Mouse (Mus musculus) WW6 (cell line): ENCODE measurements around the gene Olfr204.
"Not testable (repeated sequence)": the region's sequence is repeated elsewhere in the genome, so short reads cannot be mapped to it uniquely, and the experiment has no call there.

ENCODE experiments used
- DNase-seq: peaks from one replicate; pipeline ENCODE4 v3.0.0-alpha.2; 2013; ENCODE audit warnings: low read depth, low spot score

Olfr204 gene

DNA sequence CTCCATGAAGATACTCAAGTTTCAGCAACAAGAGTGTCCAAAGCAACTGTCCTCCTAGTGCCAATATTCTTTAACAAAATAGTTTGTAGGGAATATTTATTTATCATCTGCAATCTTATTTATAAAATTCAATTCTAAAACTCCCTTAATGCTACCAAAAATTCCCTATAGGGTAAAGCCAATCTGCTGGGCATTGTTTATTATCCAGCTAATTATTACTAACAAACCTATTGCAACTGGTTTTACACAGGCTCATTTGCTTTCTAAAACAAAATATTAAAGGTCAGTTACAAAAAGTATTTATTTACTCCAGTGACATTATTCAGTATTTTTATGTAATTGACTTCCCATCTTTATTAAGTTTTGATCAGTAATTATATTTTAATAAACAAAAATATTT lies at the start of gene Olfr204:
Olfr204 (minus strand) TSS at position 101 of the 400 bp plus-strand sequence.
- no peak for DNase-seq

DNA sequence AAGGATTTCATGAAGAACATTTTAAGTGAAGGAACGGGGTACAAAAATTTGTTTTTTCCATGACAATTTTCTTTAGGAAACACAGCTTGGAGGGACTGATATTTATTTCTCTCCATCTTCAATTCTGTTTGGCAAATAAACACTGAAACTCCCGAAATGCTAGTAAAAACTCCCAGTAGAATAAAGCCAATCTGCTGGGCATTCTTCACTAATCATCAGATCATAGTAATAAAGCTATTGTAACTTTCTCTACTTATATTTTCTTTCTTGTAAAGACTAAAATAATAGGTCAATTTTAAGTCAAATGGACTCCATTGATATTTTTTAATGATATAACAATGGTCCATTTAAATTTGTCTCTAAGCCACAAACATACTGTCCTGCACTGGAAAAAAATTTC lies 45.8 kb upstream of the Olfr204 start, which contains the start of gene Olfr209:
Olfr209 (minus strand) TSS at position 101 of the 400 bp plus-strand sequence.
- no peak for DNase-seq

DNA sequence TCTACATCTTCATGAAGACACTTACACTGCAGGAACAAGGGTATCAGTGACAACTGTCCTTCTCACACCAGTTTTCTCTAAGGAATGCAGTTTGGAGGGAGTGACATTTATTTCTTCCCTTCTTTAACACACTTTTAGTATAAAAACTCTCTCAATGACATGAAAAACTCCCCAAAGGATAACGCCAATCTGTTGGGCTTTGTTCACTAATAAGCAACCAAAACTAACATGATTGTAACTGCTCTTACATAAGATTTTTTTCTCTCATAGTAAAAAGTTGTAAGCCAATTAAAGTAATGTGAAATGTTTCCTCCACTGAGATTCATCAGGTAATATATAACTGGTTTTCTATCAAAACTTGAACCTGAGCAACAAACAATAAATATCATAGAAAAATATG lies 31.1 kb upstream of the Olfr204 start, which contains the start of gene Olfr206:
Olfr206 (minus strand) TSS at position 101 of the 400 bp plus-strand sequence.
- DNase-seq = no peak

DNA sequence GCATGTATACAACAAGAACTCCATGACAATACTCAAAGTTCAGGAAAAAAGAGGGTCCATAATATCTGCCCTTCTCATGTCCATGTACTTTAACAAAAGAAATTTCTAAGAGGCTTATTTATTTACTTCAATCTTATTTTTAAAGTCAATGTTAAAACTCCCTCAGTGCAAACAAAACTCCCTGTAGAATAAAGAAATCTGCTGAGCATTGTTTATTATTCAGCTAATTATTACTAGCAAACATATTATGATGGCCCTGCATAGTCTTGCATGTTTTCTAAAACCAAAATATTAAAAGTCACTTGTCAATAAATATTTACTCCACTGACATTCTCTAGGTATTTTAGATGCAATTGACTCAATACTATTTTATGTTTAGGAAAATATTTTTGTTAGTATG lies 13.0 kb upstream of the Olfr204 start, which contains the start of gene Olfr205:
Olfr205 (minus strand) TSS at position 101 of the 400 bp plus-strand sequence.
- DNase-seq = no peak

DNA sequence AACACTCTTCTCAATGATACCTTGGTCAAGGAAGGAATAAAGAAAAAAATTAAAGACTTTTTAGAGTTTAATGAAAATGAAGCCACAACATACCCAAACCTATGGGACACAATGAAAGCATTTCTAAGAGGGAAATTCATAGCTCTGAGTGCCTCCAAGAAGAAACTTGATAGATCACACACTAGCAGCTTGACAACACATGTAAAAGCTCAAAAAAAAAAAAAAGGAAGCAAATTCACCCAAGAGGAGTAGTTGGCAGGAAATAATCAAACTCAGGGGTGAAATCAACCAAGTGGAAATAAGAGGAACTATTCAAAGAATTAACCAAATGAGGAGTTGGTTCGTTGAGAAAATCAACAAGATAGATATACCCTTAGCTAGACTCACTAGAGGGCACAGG lies 5.2 kb upstream of the Olfr204 start:
- not testable (repeated sequence) for DNase-seq

DNA sequence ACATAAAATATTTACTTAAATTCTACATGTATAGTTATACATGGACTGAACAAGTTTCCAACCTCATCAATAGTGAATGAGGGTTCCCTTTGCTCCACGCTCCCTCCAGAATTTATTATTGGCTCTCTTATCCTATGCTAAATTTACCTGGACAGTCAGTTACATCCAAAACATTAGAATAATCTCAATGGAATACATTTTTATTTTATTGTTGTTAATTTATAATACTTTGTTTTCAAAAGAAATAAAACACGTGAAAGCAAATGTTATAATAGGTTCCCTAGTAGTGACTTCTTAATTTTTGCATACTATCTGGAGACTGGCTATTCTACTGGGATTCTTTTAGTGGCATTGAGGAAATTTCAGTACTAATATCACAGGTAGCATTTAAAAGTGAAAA lies 19.5 kb downstream of the Olfr204 start, which contains the start of gene Olfr203:
Olfr203 (plus strand) TSS at position 301 of the 400 bp plus-strand sequence.
- DNase-seq = no peak

DNA sequence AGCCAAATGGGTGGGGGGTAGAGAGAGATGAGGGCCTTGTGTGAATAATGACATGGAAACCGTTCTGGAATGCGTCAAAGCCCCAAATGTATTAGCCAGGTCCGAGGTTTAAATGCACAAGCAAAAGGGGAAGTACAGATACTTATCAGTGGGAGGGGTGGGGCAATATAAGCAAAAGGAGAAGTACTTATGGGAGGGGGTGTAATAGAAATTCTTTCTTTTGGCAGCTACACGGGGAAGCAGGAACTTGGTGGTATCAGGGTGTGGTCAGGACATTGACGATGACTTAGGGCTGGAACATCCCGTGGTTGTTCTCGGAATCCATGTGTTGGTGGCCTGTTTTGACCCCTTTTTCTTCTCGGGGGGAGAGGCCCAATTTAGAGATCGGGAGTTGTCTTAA lies 30.5 kb downstream of the Olfr204 start:
- not testable (repeated sequence) for DNase-seq

DNA sequence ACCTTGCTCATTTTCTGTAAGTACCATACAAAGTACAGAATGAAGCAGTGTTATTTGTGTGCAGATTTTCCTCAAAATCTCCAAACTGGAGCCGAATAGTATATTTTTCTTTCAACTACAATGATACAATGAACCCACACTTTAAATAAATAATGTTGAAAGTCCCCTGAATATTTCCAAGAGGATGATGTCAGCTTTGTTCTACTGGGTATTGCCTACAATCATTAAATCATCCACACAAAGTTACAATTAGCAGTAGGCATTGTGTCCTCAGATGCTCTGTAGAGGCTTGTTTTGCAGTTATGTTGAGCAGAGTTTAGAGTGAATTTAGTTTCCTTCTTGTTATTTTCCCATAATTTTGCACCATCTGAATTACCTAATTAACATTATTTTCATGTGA lies 31.4 kb downstream of the Olfr204 start, which contains the start of gene Olfr202:
Olfr202 (minus strand) TSS at position 101 of the 400 bp plus-strand sequence.
- no peak for DNase-seq

DNA sequence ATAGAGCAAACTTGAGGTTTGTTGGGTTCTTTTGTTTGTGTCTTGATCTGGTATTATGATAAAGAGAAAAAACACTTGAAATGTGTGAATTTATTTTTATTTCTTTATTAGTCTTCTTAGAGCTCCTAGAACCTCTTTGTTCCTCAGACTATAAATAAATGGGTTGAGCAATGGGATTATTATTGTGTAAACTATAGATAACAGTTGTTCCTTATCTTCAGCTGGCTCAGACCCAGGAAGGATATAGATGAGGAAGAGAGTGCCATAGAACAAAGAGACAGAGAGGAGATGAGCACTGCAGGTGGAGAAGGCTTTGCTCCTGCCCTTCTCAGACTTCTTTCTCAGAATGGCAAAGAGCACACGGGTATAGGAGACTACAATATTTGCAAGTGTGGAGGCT lies 34.6 kb downstream of the Olfr204 start:
- no peak for DNase-seq

DNA sequence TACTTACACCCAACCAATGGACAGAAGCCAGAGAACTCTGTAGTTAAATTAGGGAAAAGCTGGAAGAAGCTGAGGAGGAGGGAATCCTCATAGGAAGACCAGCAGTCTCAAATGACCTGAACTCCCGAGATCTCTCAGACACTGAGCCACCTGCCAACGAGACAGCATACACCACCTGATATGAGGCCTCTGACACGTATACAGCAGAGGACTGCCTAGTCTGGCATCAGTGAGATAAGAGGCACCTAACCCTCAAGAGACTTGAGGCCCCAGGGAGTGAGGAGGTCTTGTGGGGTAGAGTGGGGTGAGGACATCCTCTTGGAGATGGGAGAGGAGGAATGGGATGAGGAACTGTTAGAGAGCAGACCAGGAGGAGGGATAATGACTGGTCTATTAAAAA lies 37.5 kb downstream of the Olfr204 start:
- DNase-seq = no peak

DNA sequence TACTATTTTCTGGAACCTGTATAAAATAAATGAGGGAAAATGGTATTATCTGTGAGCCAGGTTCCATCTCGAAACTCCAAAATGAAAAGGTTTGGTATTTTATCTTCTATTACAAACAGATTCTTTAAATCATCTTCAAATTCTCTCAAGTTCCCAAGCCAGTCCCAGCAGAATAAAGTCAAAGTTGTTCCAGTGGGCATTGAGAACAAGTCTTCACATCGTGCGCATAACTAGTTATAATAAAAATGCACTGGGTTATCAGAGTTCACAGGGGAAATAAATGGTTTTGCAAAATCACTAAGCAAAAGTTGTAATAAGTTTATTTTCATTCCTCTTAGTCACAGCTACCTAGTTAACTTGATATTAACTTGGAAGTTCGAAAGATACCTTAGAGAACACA lies 45.5 kb downstream of the Olfr204 start, which contains the start of gene Olfr201:
Olfr201 (minus strand) TSS at position 101 of the 400 bp plus-strand sequence.
- not testable (repeated sequence) for DNase-seq

DNA sequence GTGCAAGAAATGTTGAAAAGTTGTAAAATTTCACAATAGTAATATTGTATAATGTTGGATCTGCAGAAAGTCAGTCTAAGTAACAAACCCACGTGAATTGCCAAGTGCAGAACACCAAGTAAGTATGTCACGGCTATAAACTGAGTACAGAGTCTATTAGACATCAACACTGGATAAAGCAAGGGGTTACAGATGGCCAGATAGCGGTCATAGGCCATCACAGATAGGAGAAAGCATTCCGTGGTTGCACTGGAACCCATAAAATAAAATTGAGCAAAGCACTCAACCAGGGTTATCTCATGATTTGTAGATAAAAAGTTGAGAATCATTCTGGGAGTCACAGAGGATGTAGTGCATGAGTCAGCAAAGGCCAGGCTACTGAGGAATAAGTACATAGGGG lies 49.0 kb downstream of the Olfr204 start:
- not testable (repeated sequence) for DNase-seq
